Mouse (Mus musculus): Measurements from ENCODE around the gene Siglec1. TPM values are rescaled to one million over a fixed set of nuclear protein-coding genes. Genes with fewer than 3 reads are reported as not detected.

The Siglec1 gene
- polyA plus RNA-seq, 1 experiment from 2014 or later = 0.25 TPM

DNA sequence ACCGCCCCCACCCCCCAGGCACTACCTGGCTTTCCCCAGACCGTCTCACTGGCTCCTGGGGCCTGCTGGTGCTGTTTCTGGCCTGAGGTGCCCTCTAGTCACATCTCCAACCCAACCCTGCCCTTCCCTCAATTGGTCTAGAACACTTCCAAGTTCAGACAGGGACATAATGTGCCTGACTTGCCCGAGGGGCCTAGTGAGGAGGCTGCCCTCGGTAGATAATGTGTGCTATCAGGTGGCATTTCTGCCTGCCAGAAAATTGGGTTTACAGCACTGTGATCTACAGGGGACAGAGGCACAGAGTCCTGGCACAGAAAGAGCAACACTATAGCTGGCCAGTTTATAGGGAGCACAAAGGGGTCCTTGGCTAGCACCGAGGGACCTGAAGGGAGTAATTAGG lies 34.5 kb downstream of the Siglec1 start:
- H3K27me3 ChIP-seq (replicated peaks; ENCODE audit: control insufficient read depth, insufficient read depth, low read length) = peaks cover 40% of the 10 kb centered on the region
- WGBS = 73% methylated on average over 5 of the region's 5 CpGs

DNA sequence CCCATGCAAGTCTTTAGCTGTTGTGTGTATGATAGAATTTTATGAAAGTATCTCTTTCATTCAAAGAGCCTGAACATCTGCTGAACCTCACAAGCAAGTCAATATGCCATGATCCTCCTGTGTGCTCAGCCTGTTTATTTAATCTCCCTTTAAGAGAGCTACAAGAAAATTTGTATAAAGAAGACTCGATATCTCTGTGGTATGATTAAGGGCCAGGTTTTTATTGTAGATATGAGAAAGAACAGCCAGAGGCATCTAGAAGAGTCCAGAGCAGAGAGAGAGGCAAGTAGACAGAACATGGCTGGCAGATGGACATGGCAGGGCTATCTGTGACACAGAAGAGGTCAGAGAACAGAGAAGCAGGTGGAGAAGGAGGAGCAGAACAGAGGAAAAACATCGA lies 40.5 kb downstream of the Siglec1 start:
- no peak for DNase-seq (ENCODE audit: low spot score)
- H3K9me3 ChIP-seq (replicated peaks; ENCODE audit: control insufficient read depth, low read length) = no peaks in the 10 kb centered on the region
- ATAC-seq = no peak
- no peak overlapping the region for H3K4me2 ChIP-seq (ENCODE audit: low read length)
- H3K27ac ChIP-seq (ENCODE audit: low read depth, low read length) = no peak overlapping the region
- H3K4me3 ChIP-seq (ENCODE audit: low read depth, low read length) = no peak overlapping the region
- H3K27me3 ChIP-seq (replicated peaks; ENCODE audit: control insufficient read depth, insufficient read depth, low read length) = peaks cover 19% of the 10 kb centered on the region
- no peaks in the 10 kb centered on the region for H3K36me3 ChIP-seq (ENCODE audit: control insufficient read depth, insufficient read depth, low read length)
- 93% methylated on average over 2 of the region's 2 CpGs for WGBS
- H3K9ac ChIP-seq (ENCODE audit: low read length) = no peak overlapping the region
- no peaks in the 10 kb centered on the region for H3K4me1 ChIP-seq (ENCODE audit: control insufficient read depth, insufficient read depth, low read length)

More for the DNA sequence above, 34.5 kb downstream of the Siglec1 start:
- Histone ChIP-seq H3K9me3 (replicated peaks; ENCODE audit: control insufficient read depth, low read length) (no peaks in the 10 kb centered on the region), H3K4me2 (ENCODE audit: low read length) (no peak overlapping the region), H3K4me3 (ENCODE audit: low read depth, low read length) (no peak overlapping the region), H3K27ac (ENCODE audit: low read depth, low read length) (no peak overlapping the region), H3K9ac (ENCODE audit: low read length) (no peak overlapping the region), H3K4me1 (ENCODE audit: control insufficient read depth, insufficient read depth, low read length) (peaks cover 3% of the 10 kb centered on the region; the same call in 1 of the 2 replicates), H3K36me3 (ENCODE audit: control insufficient read depth, insufficient read depth, low read length) (no peaks in the 10 kb centered on the region)
- DNase-seq (ENCODE audit: low spot score) = no peak
- no peak for ATAC-seq

GRCm38 (mm10) chr2:131044989-131045720 lies 41.4 kb downstream of the Siglec1 start:
- Histone ChIP-seq H3K9me3 (replicated peaks; ENCODE audit: control insufficient read depth, low read length) (no peaks in the 10 kb centered on the region), H3K4me2 (ENCODE audit: low read length) (no peak overlapping the region), H3K27me3 (replicated peaks; ENCODE audit: control insufficient read depth, insufficient read depth, low read length) (peaks cover 27% of the 10 kb centered on the region), H3K4me1 (ENCODE audit: control insufficient read depth, insufficient read depth, low read length) (no peaks in the 10 kb centered on the region), H3K36me3 (ENCODE audit: control insufficient read depth, insufficient read depth, low read length) (no peaks in the 10 kb centered on the region), H3K4me3 (ENCODE audit: low read depth, low read length) (no peak overlapping the region), H3K27ac (ENCODE audit: low read depth, low read length) (no peak overlapping the region), H3K9ac (ENCODE audit: low read length) (no peak overlapping the region)
- 78% methylated on average over 9 of the region's 9 CpGs for WGBS
- ATAC-seq (no peak), DNase-seq (ENCODE audit: low spot score) (peak; percentile 12)

DNA sequence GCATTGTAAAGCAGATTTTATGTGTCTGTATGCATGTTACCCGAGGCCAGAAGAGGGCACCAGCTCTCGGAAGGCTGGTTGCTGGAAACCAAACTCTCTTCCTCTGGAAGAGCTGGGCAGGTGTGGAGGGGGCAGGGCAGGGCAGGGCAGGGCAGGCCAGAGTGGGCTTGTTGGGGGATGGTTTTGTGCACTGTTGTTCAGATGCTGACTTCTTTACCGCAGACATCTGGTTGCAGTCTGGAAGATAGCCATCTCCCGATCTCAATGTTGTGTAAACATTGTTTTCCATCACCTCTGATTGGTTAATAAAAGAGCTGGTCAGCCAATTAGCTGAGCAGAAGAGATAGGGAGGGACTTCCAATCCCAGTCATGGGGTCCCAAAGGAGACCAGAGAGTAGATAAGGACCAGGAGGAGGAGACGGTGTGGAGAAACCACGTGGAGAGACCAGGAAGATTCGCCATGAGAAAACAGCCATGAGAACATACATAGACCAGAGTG lies 42.2 kb downstream of the Siglec1 start:
- ATAC-seq = no peak
- H3K27ac ChIP-seq (ENCODE audit: low read depth, low read length) = no peak overlapping the region
- no peaks in the 10 kb centered on the region for H3K4me1 ChIP-seq (ENCODE audit: control insufficient read depth, insufficient read depth, low read length)
- WGBS = 13% methylated on average over 7 of the region's 7 CpGs
- no peaks in the 10 kb centered on the region for H3K9me3 ChIP-seq (replicated peaks; ENCODE audit: control insufficient read depth, low read length)
- no peak overlapping the region for H3K4me2 ChIP-seq (ENCODE audit: low read length)
- peaks cover 32% of the 10 kb centered on the region for H3K27me3 ChIP-seq (replicated peaks; ENCODE audit: control insufficient read depth, insufficient read depth, low read length)
- no peak overlapping the region for H3K4me3 ChIP-seq (ENCODE audit: low read depth, low read length)
- DNase-seq (ENCODE audit: low spot score) = no peak
- no peaks in the 10 kb centered on the region for H3K36me3 ChIP-seq (ENCODE audit: control insufficient read depth, insufficient read depth, low read length)
- no peak overlapping the region for H3K9ac ChIP-seq (ENCODE audit: low read length)

DNA sequence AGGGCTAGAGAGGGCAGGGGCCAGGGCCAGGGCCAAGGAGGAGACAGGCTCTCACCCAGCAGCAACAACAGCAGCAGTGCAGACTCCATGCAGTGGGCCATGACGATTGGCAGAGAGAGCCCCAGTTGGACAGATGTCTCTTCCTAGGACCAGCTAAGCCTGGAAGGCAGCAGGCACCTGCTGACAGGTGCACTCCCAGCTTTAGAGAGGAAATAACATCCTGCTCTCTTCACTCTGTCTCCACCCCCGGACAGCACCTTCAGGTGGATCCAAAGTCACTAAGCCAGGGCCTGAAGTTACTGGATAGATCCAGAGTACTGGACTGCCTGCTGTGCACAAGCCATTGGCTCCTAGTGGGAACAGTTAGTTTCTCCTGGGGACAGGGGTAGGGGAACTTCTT lies 43.6 kb downstream of the Siglec1 start, which contains the start of gene Gfra4:
Gene Gfra4, minus strand, starts transcription at position 101 of the 400 bp plus-strand sequence.
- no peaks in the 10 kb centered on the region for H3K9me3 ChIP-seq (replicated peaks; ENCODE audit: control insufficient read depth, low read length)
- H3K9ac ChIP-seq (ENCODE audit: low read length) = no peak within 1 kb of the TSS
- peak within 1 kb of the TSS; percentile 76; the same call in 1 of the 2 replicates for H3K4me2 ChIP-seq (ENCODE audit: low read length)
- ATAC-seq (no peak), DNase-seq (ENCODE audit: low spot score) (no peak)
- 69% methylated on average over 2 of the region's 2 CpGs for WGBS
- peak within 1 kb of the TSS; percentile 50 for H3K4me3 ChIP-seq (ENCODE audit: low read depth, low read length)
- no peaks in the 10 kb centered on the region for H3K4me1 ChIP-seq (ENCODE audit: control insufficient read depth, insufficient read depth, low read length)
- H3K36me3 ChIP-seq (ENCODE audit: control insufficient read depth, insufficient read depth, low read length) = no peaks in the 10 kb centered on the region
- H3K27ac ChIP-seq (ENCODE audit: low read depth, low read length) = no peak within 1 kb of the TSS
- peaks cover 32% of the 10 kb centered on the region for H3K27me3 ChIP-seq (replicated peaks; ENCODE audit: control insufficient read depth, insufficient read depth, low read length)

DNA sequence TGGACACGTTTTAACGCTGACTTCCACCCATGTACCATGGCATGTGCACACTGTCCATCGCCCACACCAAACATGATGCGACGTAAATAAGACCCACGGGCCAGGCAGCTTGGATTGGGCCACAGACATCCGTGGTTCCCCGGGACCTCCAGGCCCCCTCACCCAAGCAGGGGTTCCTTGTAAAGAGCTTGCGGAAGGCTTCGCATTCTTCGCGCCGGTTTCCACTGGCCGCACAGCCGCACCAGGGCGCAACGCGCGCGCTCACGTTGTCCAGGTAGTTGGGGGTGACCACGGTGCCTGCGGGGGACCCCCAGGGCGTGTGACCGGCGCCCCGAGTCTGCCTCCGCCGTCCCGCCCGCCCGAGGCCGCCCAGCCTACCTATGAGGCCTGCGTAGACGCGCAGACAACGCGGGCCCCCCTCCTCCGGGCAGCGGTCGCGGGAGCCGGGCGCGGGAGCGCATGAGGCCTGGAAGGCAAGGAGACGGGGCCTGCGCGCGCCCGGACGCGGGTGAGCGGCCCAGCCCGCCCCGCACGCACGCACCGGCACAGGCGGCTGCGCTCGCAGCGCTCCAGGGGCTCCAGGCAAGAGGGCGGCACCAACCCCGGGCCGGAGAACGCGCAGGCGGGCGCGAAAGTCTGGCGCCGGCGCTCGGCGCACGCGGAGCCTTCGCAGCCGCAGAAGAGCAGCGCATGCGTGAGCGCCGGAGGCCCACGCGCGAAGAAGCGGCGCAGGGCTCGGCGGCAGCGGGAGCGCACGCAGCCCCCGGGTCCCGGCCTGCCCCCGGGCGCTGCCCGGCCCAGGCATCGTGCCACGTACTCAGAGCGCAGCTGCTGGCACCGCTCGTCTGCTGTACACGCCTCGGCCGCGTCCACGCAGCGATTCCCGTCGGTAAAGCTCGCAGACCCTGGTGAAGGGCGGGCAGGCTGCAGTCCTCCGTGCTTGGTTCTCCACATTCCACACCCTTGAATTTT lies 45.4 kb downstream of the Siglec1 start:
- Histone ChIP-seq H3K4me3 (ENCODE audit: low read depth, low read length) (peak overlapping the region; percentile 50), H3K9ac (ENCODE audit: low read length) (peak overlapping the region; percentile 70), H3K4me2 (ENCODE audit: low read length) (peak overlapping the region; percentile 76), H3K27me3 (replicated peaks; ENCODE audit: control insufficient read depth, insufficient read depth, low read length) (peaks cover 32% of the 10 kb centered on the region), H3K4me1 (ENCODE audit: control insufficient read depth, insufficient read depth, low read length) (no peaks in the 10 kb centered on the region), H3K36me3 (ENCODE audit: control insufficient read depth, insufficient read depth, low read length) (no peaks in the 10 kb centered on the region), H3K9me3 (replicated peaks; ENCODE audit: control insufficient read depth, low read length) (no peaks in the 10 kb centered on the region), H3K27ac (ENCODE audit: low read depth, low read length) (peak overlapping the region; percentile 44; the same call in 1 of the 2 replicates)
- WGBS = 2% methylated on average over 112 of the region's 115 CpGs
- DNase-seq (ENCODE audit: low spot score) (peak; percentile 65), ATAC-seq (peak; percentile 89)

DNA sequence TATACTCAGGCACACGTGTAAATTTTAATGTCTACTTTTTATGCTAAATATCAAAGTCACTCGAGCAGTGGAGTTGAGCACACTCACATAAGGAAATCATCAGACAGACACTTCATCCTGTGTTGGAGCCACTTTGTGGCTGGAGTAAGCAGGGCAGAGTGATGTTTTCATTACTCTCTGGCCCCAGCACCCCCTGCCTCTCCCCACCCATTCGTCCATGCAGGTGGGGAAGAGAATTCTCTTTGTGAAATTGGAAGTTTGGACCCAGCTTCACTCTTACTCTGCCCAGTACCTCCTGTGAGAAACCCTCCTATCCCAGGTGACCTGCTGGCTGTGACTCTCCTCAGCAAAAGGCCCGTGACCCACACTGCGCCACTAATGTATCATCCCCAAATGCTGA lies 47.9 kb downstream of the Siglec1 start:
- Histone ChIP-seq H3K36me3 (ENCODE audit: control insufficient read depth, insufficient read depth, low read length) (no peaks in the 10 kb centered on the region), H3K27me3 (replicated peaks; ENCODE audit: control insufficient read depth, insufficient read depth, low read length) (peaks cover 32% of the 10 kb centered on the region)

GRCm38 (mm10) chr2:131038197-131038596 lies 48.4 kb downstream of the Siglec1 start:
- H3K4me1 ChIP-seq (ENCODE audit: control insufficient read depth, insufficient read depth, low read length) = no peaks in the 10 kb centered on the region
- ATAC-seq = no peak
- no peaks in the 10 kb centered on the region; the same call in 1 of the 2 replicates for H3K9me3 ChIP-seq (replicated peaks; ENCODE audit: control insufficient read depth, low read length)
- no peak overlapping the region for H3K4me2 ChIP-seq (ENCODE audit: low read length)
- 92% methylated on average over 6 of the region's 6 CpGs for WGBS
- H3K36me3 ChIP-seq (ENCODE audit: control insufficient read depth, insufficient read depth, low read length) = no peaks in the 10 kb centered on the region
- no peak overlapping the region for H3K9ac ChIP-seq (ENCODE audit: low read length)
- H3K27me3 ChIP-seq (replicated peaks; ENCODE audit: control insufficient read depth, insufficient read depth, low read length) = peaks cover 32% of the 10 kb centered on the region
- H3K27ac ChIP-seq (ENCODE audit: low read depth, low read length) = no peak overlapping the region
- H3K4me3 ChIP-seq (ENCODE audit: low read depth, low read length) = no peak overlapping the region
- DNase-seq (ENCODE audit: low spot score) = no peak

More for the DNA sequence above, 47.9 kb downstream of the Siglec1 start:
- H3K27ac ChIP-seq (ENCODE audit: low read depth, low read length) = no peak overlapping the region
- no peak for DNase-seq (ENCODE audit: low spot score)
- no peak overlapping the region for H3K4me3 ChIP-seq (ENCODE audit: low read depth, low read length)
- no peak overlapping the region for H3K9ac ChIP-seq (ENCODE audit: low read length)
- ATAC-seq = no peak
- no peak overlapping the region for H3K4me2 ChIP-seq (ENCODE audit: low read length)
- no peaks in the 10 kb centered on the region; the same call in 1 of the 2 replicates for H3K9me3 ChIP-seq (replicated peaks; ENCODE audit: control insufficient read depth, low read length)
- 83% methylated on average over 5 of the region's 5 CpGs for WGBS
- H3K4me1 ChIP-seq (ENCODE audit: control insufficient read depth, insufficient read depth, low read length) = no peaks in the 10 kb centered on the region

Data from forebrain, embryonic 14.5 days (tissue).